Comparison of ENCODE assay signal across 20 mouse cellular contexts in the genomic region with DNA sequence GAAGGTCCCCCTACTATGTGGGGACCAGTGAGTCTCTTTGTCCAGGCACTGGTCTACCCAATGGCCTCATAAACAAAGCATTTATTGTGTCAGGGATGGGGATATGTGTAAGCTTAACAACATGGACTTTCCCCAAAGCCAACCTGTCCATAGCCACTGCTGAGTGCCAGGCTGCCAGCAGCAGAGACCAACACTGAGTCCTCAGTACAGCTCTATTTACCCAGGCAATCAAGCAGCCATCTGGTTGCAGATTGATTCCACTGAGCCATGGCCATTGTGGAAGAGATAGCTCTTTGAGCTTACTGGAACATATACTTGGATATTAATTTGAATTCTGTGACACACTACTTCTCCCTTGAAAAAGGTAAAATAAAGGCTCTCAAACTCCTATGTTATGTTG.
DNase-seq lines count a peak whose midpoint lies in the region; ATAC-seq lines count a peak whose summit lies in the region.
"Had no signal": no experiment of that assay in that cellular context is flagged by ENCODE, and none has a peak within 500 bp of the region (broad histone marks: within the 10 kb centered on the region; RNA-seq: fewer than 3 reads in every experiment).

No protein-coding gene starts in this region.

- DNase-seq in cerebellum, adult 18-20 months: no peak
- DNase-seq in cerebellum, postnatal 10 days: peak; percentile 67 to 69
- no peak for DNase-seq in cerebellum, postnatal 4 days (ENCODE audit: low spot score in 2 of 2)
- DNase-seq in cerebellum, postnatal 25 days: peak; percentile 11 to 14
- DNase-seq in cerebellum, postnatal 36 days: no peak
- DNase-seq in left cerebral cortex, postnatal 4 days: peak; percentile 17
- DNase-seq in left cerebral cortex, adult 18-20 months (ENCODE audit: low spot score in 2 of 2): no peak
- DNase-seq: adrenal gland, adult 8-10 months; adrenal gland, postnatal 14 days; adrenal gland, postnatal 36 days; B cell, adult 2 months; cerebellum, adult 11-12 months; cerebellum, adult 8-10 months; forebrain, postnatal 0 days had no signal

- intact Hi-C loops in left cerebral cortex, postnatal 4 days (cut with DNase I): no loop called here

- peak; percentile 73 for ATAC-seq in cerebellum, adult (ENCODE audit: insufficient number of reproducible peaks, low FRiP score, low TSS enrichment)
- ATAC-seq: activated CD4-positive, CD25-positive, alpha-beta regulatory T cell, adult 4 months; CD4-positive, CD25-positive, alpha-beta regulatory T cell, adult 4 months; forebrain, embryonic 13.5 days; forebrain, embryonic 15.5 days; forebrain, postnatal 0 days; Patski had no signal

Comparison
In these comparisons a context has a peak if more than half of its experiments do, and no peak if none do; other contexts are left out.
1. DNase-seq: peak in cerebellum, postnatal 10 days (2 of 2), cerebellum, postnatal 25 days (2 of 2) and left cerebral cortex, postnatal 4 days (single experiment); none in cerebellum, adult 18-20 months (0 of 2), cerebellum, postnatal 4 days (0 of 2), cerebellum, postnatal 36 days (0 of 2) and left cerebral cortex, adult 18-20 months (0 of 2).